Mouse (Mus musculus): ENCODE results near the gene Mettl27.
A peak's percentile ranks its signal among the peaks of the same experiment; 100 is the strongest.

The Mettl27 gene

DNA sequence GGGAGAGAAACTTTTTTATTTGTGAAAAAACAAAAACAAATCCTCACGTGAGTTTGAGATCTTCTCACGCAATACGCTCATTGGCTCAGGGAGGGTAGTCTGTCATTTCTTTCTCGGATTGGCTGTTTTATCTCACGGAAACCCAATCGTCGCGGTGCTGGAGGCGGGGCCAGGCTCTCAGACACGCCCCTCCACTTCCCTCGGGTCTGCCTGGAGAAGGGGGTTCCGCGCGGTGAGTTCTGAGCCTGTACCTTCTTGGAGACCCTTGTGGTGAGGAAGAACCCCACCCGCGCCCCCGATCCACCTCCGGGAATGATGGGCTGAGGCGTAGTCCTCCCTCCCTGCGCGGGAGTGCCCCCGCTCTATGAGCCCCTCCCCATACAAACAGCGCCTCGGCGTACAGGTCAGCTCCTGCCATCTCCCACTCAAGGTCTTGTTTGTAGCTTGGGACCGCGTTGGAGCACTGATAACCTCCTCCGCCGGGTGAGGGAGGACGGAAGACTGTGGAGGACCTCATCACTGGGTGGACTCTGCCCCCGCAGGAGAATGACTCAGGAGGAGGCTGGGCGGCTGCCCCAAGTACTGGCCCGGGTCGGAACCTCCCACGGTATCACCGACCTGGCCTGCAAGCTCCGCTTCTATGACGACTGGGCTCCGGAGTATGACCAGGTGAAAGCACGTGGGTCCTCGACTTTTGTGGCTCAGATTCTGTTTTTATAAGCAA, at the start of gene Mettl27:
Gene Mettl27 (plus strand): TSS at position 190 of the 724 bp plus-strand sequence.
- DNase-seq (ENCODE audit: low read depth): peak; percentile 95

GRCm38 (mm10) chr5:134883077-134883476, 49.1 kb upstream of the Mettl27 start:
- no peak for DNase-seq (ENCODE audit: low read depth)

DNA sequence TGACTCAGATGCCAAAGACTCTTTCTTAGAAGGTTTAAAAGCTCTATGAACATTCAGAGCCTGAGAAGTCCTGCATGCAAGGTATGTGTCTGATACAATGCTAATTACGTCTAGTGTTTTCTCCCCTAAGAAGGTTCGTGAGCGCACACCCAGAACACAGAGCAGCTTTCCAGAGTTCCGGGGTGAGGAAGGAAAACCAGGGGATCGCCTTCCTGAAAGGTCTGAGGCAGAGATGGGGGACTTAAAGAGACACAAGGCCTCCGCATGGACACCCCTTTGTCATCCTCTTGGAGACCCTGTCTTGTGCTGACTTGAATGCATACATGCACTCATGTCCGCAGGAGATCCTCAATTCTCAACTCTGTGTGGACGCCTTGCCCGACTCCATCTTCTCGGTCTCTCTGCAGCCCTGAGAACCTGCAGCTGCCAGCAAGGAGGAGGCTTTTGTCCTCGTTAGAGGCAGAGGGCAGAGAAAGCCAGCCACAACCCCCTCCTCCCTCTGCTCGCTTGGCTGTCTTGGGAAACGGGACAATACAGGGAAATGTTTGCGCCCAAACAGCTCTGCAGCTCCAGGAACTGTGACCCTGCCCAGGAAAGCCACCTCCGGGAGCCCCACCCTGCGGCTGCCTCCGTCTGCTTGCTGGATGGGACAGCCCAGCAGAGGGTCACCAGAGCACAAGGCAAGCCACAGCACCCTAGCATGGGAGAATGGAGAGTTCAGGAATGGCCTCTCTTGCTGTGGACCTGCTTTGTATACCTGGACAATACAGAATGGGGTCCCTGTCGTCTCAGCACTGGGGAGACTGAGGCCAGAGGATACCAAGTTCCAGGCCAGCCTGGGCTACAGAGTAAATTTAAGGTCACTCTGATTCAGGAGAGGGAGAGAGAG, 44.5 kb upstream of the Mettl27 start:
- DNase-seq (ENCODE audit: low read depth): no peak

GRCm38 (mm10) chr5:134888505-134888904, 43.7 kb upstream of the Mettl27 start:
- no peak for DNase-seq (ENCODE audit: low read depth)

- DNase-seq (ENCODE audit: low read depth): no peak
These were observed 41.5 kb upstream of the Mettl27 start for GRCm38 (mm10) chr5:134890601-134891054.

GRCm38 (mm10) chr5:134891552-134891951, 40.6 kb upstream of the Mettl27 start:
- DNase-seq (ENCODE audit: low read depth): no peak

- DNase-seq (ENCODE audit: low read depth): no peak
These were observed 39.5 kb upstream of the Mettl27 start for GRCm38 (mm10) chr5:134892717-134893116.

DNA sequence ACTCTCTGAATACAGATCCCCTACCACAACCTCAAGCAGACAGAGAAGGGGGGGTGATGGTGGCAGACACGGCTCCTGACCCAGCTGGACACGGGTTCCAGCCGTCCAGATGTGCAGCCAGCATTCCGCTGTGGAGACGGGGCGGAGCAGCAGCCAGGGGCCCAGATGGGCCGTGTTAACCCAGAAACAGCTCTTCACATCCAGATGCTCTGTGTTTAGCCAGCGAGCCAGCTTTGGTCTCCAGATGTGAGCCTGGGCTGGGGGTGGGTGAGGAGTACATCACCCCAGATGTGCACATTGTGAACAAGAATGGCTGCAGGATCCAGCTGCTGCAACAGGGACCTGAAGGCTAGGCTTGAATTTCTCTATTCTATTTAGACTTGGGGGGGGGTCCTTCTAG, 36.9 kb upstream of the Mettl27 start:
- DNase-seq (ENCODE audit: low read depth): no peak

- DNase-seq (ENCODE audit: low read depth): no peak
These were observed 35.2 kb upstream of the Mettl27 start for GRCm38 (mm10) chr5:134896965-134897364.

DNA sequence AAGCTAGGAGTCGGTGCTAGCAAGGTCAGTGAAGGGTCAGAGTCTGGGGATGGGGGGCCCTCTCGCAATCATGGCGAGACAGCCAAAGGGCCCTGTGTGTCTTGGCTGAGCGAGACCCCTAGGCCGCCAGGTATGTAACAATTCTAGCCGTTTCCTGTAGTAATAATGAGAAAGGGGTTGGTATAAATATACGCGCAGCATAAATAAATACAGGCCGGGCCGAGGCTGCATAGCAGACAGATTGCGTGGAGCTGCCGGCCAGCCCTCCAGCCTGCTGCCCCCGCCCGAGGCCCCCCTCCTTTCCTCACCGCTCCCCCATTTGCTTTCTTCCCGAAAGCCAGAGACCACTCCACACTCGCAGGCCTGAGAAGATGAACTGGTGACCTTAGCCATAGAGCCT, 34.6 kb upstream of the Mettl27 start:
- DNase-seq (ENCODE audit: low read depth): no peak

GRCm38 (mm10) chr5:134901012-134901643, 31.0 kb upstream of the Mettl27 start:
- peak; percentile 62 for DNase-seq (ENCODE audit: low read depth)

DNA sequence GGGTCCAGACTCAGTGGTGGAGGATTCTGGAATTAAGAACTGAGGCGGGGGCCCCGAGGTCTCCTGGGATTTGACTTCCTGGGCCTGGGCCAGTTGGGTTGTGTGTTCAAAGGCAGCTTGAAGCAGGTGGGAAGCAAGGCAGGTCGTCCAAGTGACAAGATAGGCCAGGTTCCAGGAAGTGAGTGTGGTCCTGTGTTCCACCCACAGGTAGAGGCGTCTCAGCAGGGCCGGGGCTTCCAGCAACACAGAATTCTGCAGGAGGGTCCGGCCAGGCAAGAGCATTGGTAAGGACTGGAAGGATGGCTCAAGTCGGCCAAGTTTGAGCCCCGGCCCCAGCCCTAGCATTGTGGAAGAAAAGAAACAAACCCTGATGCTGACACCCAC, 30.5 kb upstream of the Mettl27 start:
- no peak for DNase-seq (ENCODE audit: low read depth)

DNA sequence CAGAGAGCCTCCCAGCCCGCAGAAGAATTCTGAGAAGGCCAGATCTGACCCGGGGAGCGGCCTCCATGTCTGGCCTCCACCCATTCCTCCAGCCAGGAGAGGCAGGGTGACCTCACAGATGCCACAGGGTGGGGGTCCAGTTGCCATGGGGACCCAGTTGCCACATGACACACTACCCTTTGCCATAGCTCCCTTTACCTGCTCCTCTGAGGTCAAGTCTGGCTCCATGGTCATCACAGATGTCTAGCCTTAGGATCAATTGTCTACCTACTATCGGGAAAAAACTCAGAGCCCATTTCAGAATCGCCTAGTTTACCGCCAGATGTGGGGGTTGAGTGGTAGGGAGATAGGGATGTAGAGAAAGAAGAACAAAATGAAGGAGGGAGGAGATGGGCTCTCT, 25.5 kb upstream of the Mettl27 start, which contains the start of gene Tmem270:
Gene Tmem270 (minus strand): TSS at position 101 of the 400 bp plus-strand sequence.
- no peak for DNase-seq (ENCODE audit: low read depth)

- peak; percentile 91 for DNase-seq (ENCODE audit: low read depth)
These were observed 25.0 kb upstream of the Mettl27 start for GRCm38 (mm10) chr5:134907135-134907534.

GRCm38 (mm10) chr5:134911901-134912300, 20.3 kb upstream of the Mettl27 start:
- no peak for DNase-seq (ENCODE audit: low read depth)

GRCm38 (mm10) chr5:134913352-134913751, 18.8 kb upstream of the Mettl27 start:
- no peak for DNase-seq (ENCODE audit: low read depth)

GRCm38 (mm10) chr5:134913753-134914152, 18.4 kb upstream of the Mettl27 start:
- DNase-seq (ENCODE audit: low read depth): no peak

GRCm38 (mm10) chr5:134914510-134914909, 17.7 kb upstream of the Mettl27 start:
- no peak for DNase-seq (ENCODE audit: low read depth)

DNA sequence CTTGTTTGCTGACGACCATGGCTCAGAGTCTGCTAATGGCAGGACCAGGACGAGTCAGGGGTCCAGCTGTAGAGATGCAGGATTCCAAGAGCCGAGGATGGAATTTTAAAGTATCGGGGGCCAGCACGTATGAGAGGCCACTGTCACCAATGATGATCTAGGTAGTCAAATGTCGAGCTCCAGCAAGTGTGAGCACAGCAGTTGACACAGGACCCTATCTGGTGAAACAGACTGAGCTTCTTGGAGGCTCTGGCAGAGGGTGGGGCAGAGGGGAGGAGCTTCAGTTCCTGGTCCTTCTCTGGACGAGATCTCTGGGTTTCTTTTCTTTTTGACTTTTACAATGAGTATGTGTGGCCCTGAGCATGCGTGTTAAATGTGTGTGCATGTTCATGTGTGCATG, 16.9 kb upstream of the Mettl27 start, which contains the start of gene Cldn13:
Gene Cldn13 (minus strand): TSS at position 216 of the 400 bp plus-strand sequence.
- no peak for DNase-seq (ENCODE audit: low read depth)

GRCm38 (mm10) chr5:134918071-134918832, 13.9 kb upstream of the Mettl27 start:
- peak; percentile 85 for DNase-seq (ENCODE audit: low read depth)

DNA sequence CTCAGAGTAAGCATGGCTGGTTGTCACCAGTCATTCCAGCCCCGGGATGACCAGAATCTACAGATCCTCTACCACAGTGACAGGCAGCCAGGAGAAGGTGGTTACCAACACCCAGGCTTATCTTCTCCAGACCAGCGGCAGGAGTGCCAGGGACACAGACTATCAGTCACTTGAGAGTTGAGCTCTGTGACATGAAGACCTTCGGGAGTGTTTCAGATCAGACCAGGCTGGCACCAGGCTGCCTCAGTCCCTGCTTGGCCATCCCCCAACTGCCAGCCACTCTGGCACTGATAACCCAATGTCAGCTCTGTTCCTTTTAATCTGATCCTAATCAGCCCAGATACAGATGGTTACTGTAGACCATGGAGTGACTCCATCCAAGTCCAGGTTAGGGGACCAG, 13.1 kb upstream of the Mettl27 start:
- DNase-seq (ENCODE audit: low read depth): no peak

All from 416B (cell line).